Mouse (Mus musculus) lung, embryonic 14.5 days (tissue): ENCODE data around the gene Socs1. TPM values are rescaled to one million over a fixed set of nuclear protein-coding genes. Genes with fewer than 3 reads are reported as not detected.

Experiments
- ATAC-seq: fragments of 200-750 bp; cut with Nextera tagmentation; 2 replicates; pipeline ENCODE4 v1.8.0; 2017; ENCODE audit warnings: mild to moderate bottlenecking, moderate TSS enrichment, moderate library complexity; ENCODE audit not compliant: insufficient read depth
- DNase-seq: peaks from one replicate; pipeline ENCODE4 v3.0.0-alpha.2; 2015
- H3K27ac ChIP-seq: fragments of 300-500 bp; sonication (generic); 2 replicates; pipeline ENCODE4 v1.5.1; 2014; ENCODE audit warnings: low read depth, mild to moderate bottlenecking, moderate library complexity
- H3K27me3 ChIP-seq: fragments of 300-500 bp; sonication (generic); 2 replicates; pipeline ENCODE4 v1.6.1; 2014; ENCODE audit warnings: low read length, control low read depth; ENCODE audit not compliant: insufficient read depth
- H3K36me3 ChIP-seq: fragments of 300-500 bp; sonication (generic); 2 replicates; pipeline ENCODE4 v1.6.1; 2014; ENCODE audit warnings: control low read depth; ENCODE audit not compliant: insufficient read depth
- H3K4me1 ChIP-seq: fragments of 300-500 bp; sonication (generic); 2 replicates; pipeline ENCODE4 v1.6.1; 2014; ENCODE audit warnings: antibody characterized with exemption, control low read depth; ENCODE audit not compliant: insufficient read depth
- H3K4me2 ChIP-seq: fragments of 300-500 bp; sonication (generic); 2 replicates; pipeline ENCODE4 v1.6.1; 2014; ENCODE audit warnings: mild to moderate bottlenecking
- H3K4me3 ChIP-seq: fragments of 300-500 bp; sonication (generic); 2 replicates; pipeline ENCODE4 v1.5.1; 2014; ENCODE audit warnings: low read depth, low read length
- H3K9ac ChIP-seq: fragments of 300-500 bp; sonication (generic); 2 replicates; pipeline ENCODE4 v1.6.1; 2014
- H3K9me3 ChIP-seq: fragments of 300-500 bp; sonication (generic); 2 replicates; pipeline ENCODE4 v1.6.1; 2016; ENCODE audit warnings: low read depth, low read length, control low read depth
- CTCF ChIP-seq: IDR thresholded peaks from 2 replicates; pipeline ENCODE4 v1.5.1; 2016; ENCODE audit warnings: antibody characterized with exemption, low read depth
- WGBS: fragments of 180-500 bp; shearing (Covaris S2); extraction: QIAGEN DNeasy Blood & Tissue Kit; methylation state at CpG from one replicate; pipeline ENCODE4 v1.1.7; 2014; 5-methylcytosine and 5-hydroxymethylcytosine counted together
- polyA plus RNA-seq: library from polyadenylated mRNA; unstranded; fragments of >200 nt; fragmentation: Nextera tagmentation; extraction: Ambion mirVana; gene quantifications from 2 replicates; pipeline ENCODE4 v1.2.1, GENCODE M21; 2014

The Socs1 gene
- polyA plus RNA-seq, 1 experiment from 2014 or later = 9.1 TPM

DNA sequence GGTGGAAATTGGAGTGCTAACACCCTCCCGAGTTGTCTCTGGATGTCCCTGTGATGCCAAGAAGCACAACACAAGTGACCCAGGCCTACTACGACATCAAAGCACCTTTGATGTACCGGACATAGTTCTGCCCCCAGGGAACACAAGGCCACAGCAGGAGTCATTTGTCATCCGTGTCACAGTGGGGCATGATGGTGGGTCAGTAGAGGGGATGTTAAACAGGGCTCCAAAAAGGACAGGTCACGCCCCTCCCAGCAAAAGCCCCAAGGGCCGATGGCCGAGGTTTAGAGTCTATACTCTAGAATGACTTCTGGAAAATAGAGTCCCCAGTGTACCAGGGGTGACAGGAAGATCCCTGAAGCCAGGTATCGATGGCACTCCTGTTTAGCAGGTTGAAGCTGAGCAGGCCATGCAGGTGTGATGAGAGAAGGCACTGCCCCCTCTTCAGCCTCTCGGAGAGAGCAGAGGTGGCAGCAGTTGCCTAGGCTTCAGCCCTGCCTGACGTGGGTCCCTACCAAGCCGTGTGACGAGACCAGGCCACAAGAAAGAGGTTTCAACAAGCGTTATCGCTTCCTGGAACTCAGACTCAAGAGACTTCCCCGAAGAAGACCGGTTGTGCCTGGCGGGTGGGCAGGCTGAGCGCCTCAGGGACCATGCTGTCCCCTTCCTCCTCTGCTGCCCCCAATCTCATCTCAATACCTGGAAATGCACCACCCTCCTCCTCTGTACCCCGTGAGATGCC lies 13.4 kb downstream of the Socs1 start:
- H3K27ac ChIP-seq = no peak overlapping the region
- no peak overlapping the region for H3K9ac ChIP-seq
- H3K27me3 ChIP-seq = no peaks in the 10 kb centered on the region
- no peaks in the 10 kb centered on the region for H3K4me1 ChIP-seq
- no peak for TF ChIP-seq CTCF
- H3K4me3 ChIP-seq = no peak overlapping the region
- no peaks in the 10 kb centered on the region for H3K9me3 ChIP-seq
- DNase-seq (no peak), ATAC-seq (no peak)
- H3K36me3 ChIP-seq = no peaks in the 10 kb centered on the region
- no peak overlapping the region for H3K4me2 ChIP-seq
- 58% methylated on average over 19 of the region's 19 CpGs for WGBS

DNA sequence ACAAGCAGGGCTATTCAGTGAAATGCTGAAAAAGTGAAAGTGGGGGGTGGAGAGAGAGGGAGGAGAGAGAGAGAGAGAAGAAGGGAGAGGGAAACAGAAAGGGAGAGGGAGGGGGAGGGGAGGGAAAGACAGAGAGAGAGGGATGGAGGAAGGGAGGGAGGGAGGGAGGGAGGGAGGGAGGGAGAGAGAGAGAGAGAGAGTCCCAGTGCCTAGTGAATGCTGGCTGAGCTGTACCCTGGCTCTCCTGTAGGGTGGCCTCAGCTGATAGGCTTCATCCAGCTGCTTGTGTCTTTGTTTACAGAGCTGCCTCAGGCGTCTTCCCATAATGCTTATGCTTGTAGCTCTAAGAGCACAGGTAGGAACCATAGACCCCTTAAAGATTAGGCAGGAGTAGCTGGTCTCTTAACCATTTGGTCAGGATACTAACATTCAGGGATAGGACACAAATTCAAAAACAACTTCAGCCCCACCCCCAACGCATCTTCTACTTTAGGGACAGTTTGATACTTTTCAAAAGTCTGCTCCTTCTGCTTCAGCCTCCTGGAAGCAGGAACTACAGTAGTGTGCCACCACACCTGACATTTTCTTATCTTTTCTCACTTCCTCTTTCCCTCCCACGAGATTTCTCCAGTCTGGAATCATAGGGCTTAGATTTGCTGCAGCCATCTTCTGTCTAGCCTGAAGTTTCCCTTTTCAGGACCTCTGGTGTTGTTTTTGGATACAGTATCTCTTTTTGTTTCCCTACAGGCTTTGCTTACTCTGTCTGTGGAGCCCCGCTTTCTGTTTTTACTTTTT lies 14.6 kb downstream of the Socs1 start:
- Histone ChIP-seq H3K27me3 (no peaks in the 10 kb centered on the region), H3K4me3 (no peak overlapping the region), H3K9me3 (no peaks in the 10 kb centered on the region), H3K4me2 (no peak overlapping the region), H3K36me3 (no peaks in the 10 kb centered on the region), H3K9ac (no peak overlapping the region), H3K4me1 (no peaks in the 10 kb centered on the region), H3K27ac (no peak overlapping the region)
- no peak for DNase-seq
- ATAC-seq = peak; percentile 45; the same call in 1 of the 2 replicates
- TF ChIP-seq CTCF = peak; percentile 33
- WGBS = 32% methylated on average over 4 of the region's 4 CpGs

- 0 out of 2 replicates have a peak, but pooled peaks cover 4% of the 10 kb centered on the region for H3K4me1 ChIP-seq
- no peaks in the 10 kb centered on the region for H3K27me3 ChIP-seq
- H3K9ac ChIP-seq = no peak overlapping the region
- H3K4me2 ChIP-seq = no peak overlapping the region
- H3K4me3 ChIP-seq = no peak overlapping the region
- WGBS = 47% methylated on average over 2 of the region's 2 CpGs
- TF ChIP-seq CTCF = no peak
- no peak for ATAC-seq
- no peak overlapping the region for H3K27ac ChIP-seq
- DNase-seq = no peak
- no peaks in the 10 kb centered on the region for H3K36me3 ChIP-seq
- H3K9me3 ChIP-seq = no peaks in the 10 kb centered on the region
Measured at GRCm38 (mm10) chr16:10769661-10770060, 15.7 kb downstream of the Socs1 start.

- Histone ChIP-seq H3K36me3 (no peaks in the 10 kb centered on the region), H3K4me3 (no peak overlapping the region), H3K4me2 (no peak overlapping the region), H3K9me3 (no peaks in the 10 kb centered on the region), H3K27me3 (no peaks in the 10 kb centered on the region), H3K4me1 (peaks cover 7% of the 10 kb centered on the region; the same call in 1 of the 2 replicates), H3K27ac (no peak overlapping the region), H3K9ac (no peak overlapping the region)
- no peak for ATAC-seq
- 50% methylated on average over 9 of the region's 9 CpGs for WGBS
- no peak for DNase-seq
- TF ChIP-seq CTCF = no peak
Measured at GRCm38 (mm10) chr16:10768821-10769220, 16.5 kb downstream of the Socs1 start.

GRCm38 (mm10) chr16:10767158-10767557 lies 18.2 kb downstream of the Socs1 start:
- no peaks in the 10 kb centered on the region for H3K36me3 ChIP-seq
- ATAC-seq (no peak), DNase-seq (peak; percentile 91)
- no peaks in the 10 kb centered on the region for H3K9me3 ChIP-seq
- no peak overlapping the region for H3K27ac ChIP-seq
- peaks cover 9% of the 10 kb centered on the region; the same call in 1 of the 2 replicates for H3K4me1 ChIP-seq
- H3K9ac ChIP-seq = no peak overlapping the region
- no peak overlapping the region for H3K4me2 ChIP-seq
- TF ChIP-seq CTCF = peak; percentile 93
- H3K27me3 ChIP-seq = no peaks in the 10 kb centered on the region
- 47% methylated on average over 4 of the region's 4 CpGs for WGBS
- H3K4me3 ChIP-seq = no peak overlapping the region

DNA sequence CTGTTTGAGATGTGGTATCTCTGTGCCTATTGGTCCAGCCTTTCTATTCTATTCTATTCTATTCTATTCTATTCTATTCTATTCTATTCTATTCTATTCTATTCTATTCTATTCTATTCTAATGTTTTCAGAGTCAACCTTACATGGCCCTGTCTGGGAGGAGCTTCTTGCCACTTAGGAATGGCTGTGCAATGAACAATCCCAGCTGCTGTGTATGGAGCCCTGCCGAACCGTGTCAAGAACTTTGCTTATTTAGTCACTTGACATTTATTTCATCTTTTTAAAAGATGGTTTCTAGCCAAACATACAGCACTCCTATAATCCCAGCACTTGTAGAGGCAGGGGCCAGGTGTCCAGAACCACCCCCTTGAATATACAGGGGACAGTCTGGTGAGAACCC lies 21.0 kb downstream of the Socs1 start:
- no peak for TF ChIP-seq CTCF
- DNase-seq (peak; percentile 85), ATAC-seq (peak; percentile 49; the same call in 1 of the 2 replicates)
- no peak overlapping the region for H3K27ac ChIP-seq
- no peak overlapping the region for H3K9ac ChIP-seq
- no peaks in the 10 kb centered on the region for H3K27me3 ChIP-seq
- no peak overlapping the region for H3K4me2 ChIP-seq
- H3K9me3 ChIP-seq = no peaks in the 10 kb centered on the region
- H3K4me1 ChIP-seq = peaks cover 9% of the 10 kb centered on the region; the same call in 1 of the 2 replicates
- H3K36me3 ChIP-seq = no peaks in the 10 kb centered on the region
- WGBS = 5% methylated on average over 2 of the region's 2 CpGs
- H3K4me3 ChIP-seq = no peak overlapping the region
